Mouse (Mus musculus): ENCODE results near the gene Cdc5l.
"Not testable (repeated sequence)": the region's sequence is repeated elsewhere in the genome, so short reads cannot be mapped to it uniquely, and the experiment has no call there.

Gene Cdc5l

GRCm38 (mm10) chr17:45434262-45434590 lies 689 bp upstream of the Cdc5l start:
- no peak for DNase-seq (ENCODE audit: low spot score in 2 of 2)

DNA sequence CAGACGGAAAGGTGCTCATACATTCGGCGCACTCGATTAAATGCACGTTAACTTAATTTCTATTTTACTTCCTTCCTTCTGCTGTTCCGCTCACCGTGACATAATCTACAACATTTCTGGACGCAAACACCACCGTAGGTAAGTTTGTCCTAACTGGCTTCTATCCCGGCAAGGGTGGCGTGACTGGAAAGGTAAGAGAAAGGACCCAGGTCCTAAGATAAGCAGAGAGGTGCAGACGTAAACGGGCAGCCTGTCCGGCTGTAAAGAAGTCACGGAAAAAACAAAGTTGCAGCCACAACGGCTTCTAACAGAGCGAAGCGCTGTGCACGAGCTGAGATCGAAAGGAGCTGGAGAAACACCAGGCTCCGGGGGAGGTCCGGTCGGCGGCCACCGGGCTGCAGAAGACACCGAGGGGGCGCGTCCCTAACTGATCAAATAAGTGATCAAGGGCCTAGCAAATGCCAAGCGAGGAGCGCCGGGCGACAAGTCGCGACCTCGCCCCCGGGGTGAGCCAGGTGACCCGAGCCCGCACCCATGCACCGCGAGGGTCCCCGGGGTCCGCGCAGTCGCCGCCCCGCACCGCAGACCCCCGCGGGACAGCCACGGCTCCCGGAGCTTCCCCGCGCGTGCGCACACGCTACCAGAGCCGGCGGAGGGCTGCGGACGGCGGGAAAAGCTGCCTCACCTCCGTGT lies 685 bp downstream of the Cdc5l start:
- DNase-seq (ENCODE audit: low spot score in 2 of 2) = peak in 1 of 2 experiments; percentile 66

GRCm38 (mm10) chr17:45432007-45432406 lies 1.5 kb downstream of the Cdc5l start:
- no peak for DNase-seq (ENCODE audit: low spot score in 2 of 2)

DNA sequence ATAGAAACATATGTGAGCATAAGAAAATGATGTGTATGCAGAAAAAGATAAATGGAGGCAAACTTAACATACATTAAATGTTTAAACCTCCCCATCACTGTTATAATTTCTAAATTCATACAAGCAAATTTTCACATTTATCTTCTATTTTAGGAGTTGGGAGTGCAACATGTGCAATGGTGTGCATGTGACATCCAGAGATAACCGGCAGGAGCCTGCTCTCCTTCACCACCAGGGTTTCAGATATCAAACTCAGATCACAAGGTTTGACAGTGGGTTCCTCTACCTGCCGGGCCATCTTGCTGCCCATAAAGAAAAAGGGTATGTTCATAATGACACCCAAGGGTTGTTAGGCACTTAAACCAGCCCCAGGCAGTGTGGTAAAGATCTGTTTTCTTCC lies 16.1 kb downstream of the Cdc5l start:
- DNase-seq (ENCODE audit: low spot score in 2 of 2) = no peak

GRCm38 (mm10) chr17:45411617-45412016 lies 21.9 kb downstream of the Cdc5l start:
- DNase-seq (ENCODE audit: low spot score in 2 of 2) = not testable (repeated sequence)

- DNase-seq (ENCODE audit: low spot score in 2 of 2) = no peak
These were observed 24.8 kb downstream of the Cdc5l start for GRCm38 (mm10) chr17:45408719-45409118.

DNA sequence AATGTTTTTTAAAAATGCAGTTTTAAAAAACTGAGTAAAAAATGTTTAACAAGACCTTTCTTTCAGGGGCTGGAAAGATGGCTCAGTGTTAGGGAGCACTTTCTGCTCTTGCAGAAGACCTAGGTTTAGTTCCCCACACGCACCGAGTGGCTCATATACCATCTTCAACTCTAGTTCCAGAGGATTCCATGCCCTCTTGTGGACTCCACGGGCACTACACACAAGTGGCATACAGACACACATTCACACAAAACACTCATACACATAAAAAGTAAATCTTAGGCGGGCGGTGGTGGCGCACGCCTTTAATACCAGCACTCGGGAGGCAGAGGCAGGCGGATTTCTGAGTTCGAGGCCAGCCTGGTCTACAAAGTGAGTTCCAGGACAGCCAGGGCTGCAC lies 27.3 kb downstream of the Cdc5l start:
- no peak for DNase-seq (ENCODE audit: low spot score in 2 of 2)

DNA sequence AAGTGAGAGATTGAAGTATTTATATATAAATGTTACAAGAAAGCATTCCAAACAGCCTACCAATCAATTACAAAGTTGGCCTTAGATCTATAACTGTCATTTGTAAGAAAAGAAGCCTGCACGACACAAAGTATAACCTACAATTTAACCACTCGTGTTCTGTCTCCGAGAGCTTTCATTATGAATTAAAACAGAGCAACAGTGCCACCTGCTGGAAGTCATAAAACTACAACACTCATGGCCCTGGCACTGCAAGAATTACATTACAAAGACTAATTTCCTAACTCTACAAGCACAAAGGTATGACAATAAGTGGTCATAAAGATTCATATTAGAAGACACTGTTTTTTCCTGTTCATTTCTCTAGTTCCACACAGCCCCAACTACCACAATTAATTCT lies 30.3 kb downstream of the Cdc5l start:
- DNase-seq (ENCODE audit: low spot score in 2 of 2) = peak in 1 of 2 experiments; percentile 12

GRCm38 (mm10) chr17:45402601-45403000 lies 30.9 kb downstream of the Cdc5l start:
- no peak for DNase-seq (ENCODE audit: low spot score in 2 of 2)

GRCm38 (mm10) chr17:45402126-45402525 lies 31.4 kb downstream of the Cdc5l start:
- DNase-seq (ENCODE audit: low spot score in 2 of 2) = no peak

- no peak for DNase-seq (ENCODE audit: low spot score in 2 of 2)
These were observed 32.2 kb downstream of the Cdc5l start for GRCm38 (mm10) chr17:45401126-45401905.

DNA sequence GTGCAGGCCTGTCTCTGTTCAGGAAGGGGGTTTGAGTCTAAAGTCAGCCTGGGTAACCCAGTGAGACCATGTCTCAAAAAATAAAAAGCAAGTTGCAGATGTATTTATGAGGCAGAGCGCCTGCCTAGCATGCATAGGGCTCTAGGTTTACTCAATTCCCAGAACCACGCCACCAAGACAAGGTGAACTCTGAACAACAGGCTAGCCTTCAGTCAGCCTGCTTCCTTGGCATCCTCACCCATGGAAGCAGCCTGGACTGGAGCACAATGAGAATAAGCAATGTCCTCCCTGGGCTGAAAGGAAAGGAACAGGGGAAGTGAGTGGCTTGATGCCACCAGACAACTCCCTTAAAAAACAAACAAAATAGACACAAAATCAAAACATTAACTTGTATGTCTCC lies 35.5 kb downstream of the Cdc5l start:
- no peak for DNase-seq (ENCODE audit: low spot score in 2 of 2)

DNA sequence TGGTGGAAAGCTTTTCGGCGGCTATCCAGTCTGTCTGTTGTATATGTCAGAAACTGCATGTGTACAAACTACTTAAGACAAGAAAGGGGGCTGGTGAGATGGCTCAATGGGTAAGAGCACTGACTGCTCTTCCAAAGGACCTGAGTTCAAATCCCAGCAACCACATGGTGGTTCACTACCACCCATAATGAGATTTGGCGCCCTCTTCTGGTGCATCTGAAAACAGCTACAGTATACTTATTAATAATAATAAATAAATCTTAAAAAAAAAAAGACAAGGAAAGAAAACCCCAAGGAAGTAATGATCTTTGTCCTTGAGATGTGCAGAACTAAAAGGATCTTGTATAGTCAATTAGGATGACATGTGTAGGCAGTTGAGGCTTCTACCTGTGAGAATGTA lies 36.0 kb downstream of the Cdc5l start:
- no peak for DNase-seq (ENCODE audit: low spot score in 2 of 2)

- DNase-seq (ENCODE audit: low spot score in 2 of 2) = no peak
These were observed 38.9 kb downstream of the Cdc5l start for GRCm38 (mm10) chr17:45394612-45395011.

DNA sequence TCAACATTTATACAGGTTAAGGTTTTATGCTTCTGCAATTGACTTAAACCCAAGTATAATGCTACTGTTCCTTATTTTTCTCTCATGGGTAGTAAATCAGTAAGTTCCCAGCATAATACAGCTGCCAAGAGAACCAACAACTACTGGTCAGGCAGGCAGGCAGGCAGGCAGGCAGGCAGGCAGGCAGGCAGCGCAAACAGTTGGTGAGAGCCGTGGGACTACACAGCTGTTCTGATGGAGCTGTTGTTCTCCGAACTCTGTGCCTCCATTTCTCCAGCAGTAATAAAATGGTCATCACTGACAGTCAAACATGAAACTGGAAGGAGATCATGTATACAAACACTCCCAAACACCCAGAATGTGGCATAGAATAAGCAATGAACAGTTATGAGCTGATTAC lies 39.8 kb downstream of the Cdc5l start:
- DNase-seq (ENCODE audit: low spot score in 2 of 2) = no peak

GRCm38 (mm10) chr17:45389896-45390295 lies 43.6 kb downstream of the Cdc5l start:
- DNase-seq (ENCODE audit: low spot score in 2 of 2) = no peak

GRCm38 (mm10) chr17:45386986-45387385 lies 46.6 kb downstream of the Cdc5l start:
- DNase-seq (ENCODE audit: low spot score in 2 of 2) = no peak

GRCm38 (mm10) chr17:45383305-45383704 lies 50.2 kb downstream of the Cdc5l start:
- DNase-seq (ENCODE audit: low spot score in 2 of 2) = no peak

DNA sequence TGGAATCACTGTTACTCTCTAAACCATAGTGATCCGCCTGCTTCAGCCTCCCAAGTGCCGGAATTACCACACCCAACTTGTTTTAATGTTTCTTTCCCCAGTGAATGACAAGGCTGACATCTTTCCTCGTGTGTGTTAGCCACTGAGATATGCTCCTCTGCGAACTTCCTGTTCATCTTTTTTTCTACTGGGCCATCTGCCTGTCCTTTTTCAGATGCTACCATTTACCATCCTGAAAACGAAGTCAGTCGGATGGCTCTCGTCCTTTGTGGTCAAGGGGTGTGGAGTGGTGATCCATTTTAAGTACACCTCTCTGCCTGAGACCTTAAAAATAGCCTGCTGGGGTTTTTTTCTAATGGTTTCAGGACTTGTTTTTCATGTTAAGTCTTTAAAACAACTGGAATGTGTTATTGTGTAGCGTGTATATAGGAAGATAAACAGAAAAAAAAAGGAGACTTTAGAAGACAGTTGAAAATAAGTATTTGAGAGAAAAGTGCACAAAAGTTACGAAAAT lies 54.2 kb downstream of the Cdc5l start:
- DNase-seq (ENCODE audit: low spot score in 2 of 2) = no peak

- no peak for DNase-seq (ENCODE audit: low spot score in 2 of 2)
These were observed 56.2 kb downstream of the Cdc5l start for GRCm38 (mm10) chr17:45377323-45377722.

- peak; percentile 36 to 55 for DNase-seq (ENCODE audit: low spot score in 2 of 2)
These were observed 59.4 kb downstream of the Cdc5l start for GRCm38 (mm10) chr17:45373987-45374608.

DNA sequence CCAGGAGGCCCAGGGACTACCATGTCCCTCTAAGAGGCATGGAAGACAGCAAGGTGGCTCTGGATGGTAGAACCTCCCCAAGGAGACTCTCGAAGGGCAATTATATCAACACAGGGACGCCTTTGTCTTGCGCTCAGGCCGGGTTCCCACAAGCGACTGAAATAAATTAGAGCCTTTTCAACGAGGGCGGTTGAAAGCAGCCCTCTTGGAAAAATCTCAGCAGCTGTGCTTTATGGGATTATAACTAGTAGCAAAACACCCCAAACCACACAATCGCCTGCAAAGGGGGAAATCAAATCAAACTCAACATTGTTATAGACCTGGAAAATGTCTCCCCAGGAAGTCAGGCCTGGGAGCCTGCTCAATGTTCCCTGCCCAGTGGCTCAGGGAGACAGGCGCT lies 62.5 kb downstream of the Cdc5l start:
- DNase-seq (ENCODE audit: low spot score in 2 of 2) = no peak

DNA sequence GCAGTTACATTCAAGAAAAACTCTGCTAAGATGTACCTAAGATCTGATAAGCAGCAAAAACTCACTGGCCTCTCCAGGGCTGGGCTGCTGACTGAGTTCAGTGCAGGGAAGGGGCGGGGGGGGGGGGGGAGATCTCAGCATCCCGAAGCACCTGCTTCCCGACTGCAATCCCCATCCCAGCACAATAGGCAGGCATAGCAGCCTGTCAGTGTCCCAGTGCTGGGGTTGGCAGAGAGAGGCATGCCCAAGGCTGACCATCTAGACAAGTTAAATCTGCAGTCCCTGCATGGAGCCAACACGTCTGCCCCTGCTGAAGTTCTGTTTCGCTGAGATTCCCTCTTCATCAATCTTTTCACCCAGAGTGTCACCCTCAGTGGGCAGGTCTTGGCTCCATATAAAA lies 63.0 kb downstream of the Cdc5l start:
- no peak for DNase-seq (ENCODE audit: low spot score in 2 of 2)
